Mouse (Mus musculus): Measurements from ENCODE around the gene Ccl12. TPM values are rescaled to one million over a fixed set of nuclear protein-coding genes. Genes with fewer than 3 reads are reported as not detected.

Gene Ccl12
- total RNA-seq, 2 experiments from 2014 or later: not detected

GRCm38 (mm10) chr11:82136196-82136595 lies 34.6 kb downstream of the Ccl12 start:
- no peak for DNase-seq (ENCODE audit: low spot score in 2 of 2)

- no peak for DNase-seq (ENCODE audit: low spot score in 2 of 2)
Measured at GRCm38 (mm10) chr11:82139492-82140094, 37.9 kb downstream of the Ccl12 start.

Other genes starting within 250 kb of the Ccl12 start
- gene 5530401A14Rik, start 241.2 kb upstream of the Ccl12 start, total RNA-seq (2021): under 1 TPM in 1 of 2 experiments, not detected in 1; 0.17 TPM
- gene Asic2, start 133.4 kb upstream of the Ccl12 start, total RNA-seq (2021): 1 to 10 TPM; 2.5 to 3.2 TPM
- 1 to 10 TPM in 1 of 2 experiments, under 1 TPM in 1; 0.80 to 1.7 TPM for gene Ccl2, start 66.3 kb upstream of the Ccl12 start, total RNA-seq (2021)
- gene Gm17268, start 63.3 kb upstream of the Ccl12 start, total RNA-seq (2021): not detected
- gene Ccl7, start 56.1 kb upstream of the Ccl12 start, total RNA-seq (2021): under 1 TPM in 1 of 2 experiments, not detected in 1; 0.51 TPM
- gene Ccl11, start 44.0 kb upstream of the Ccl12 start, total RNA-seq (2021): 10 to 100 TPM in 1 of 2 experiments, 1 to 10 TPM in 1; 4.6 to 14.4 TPM
- gene Ccl8, start 13.3 kb downstream of the Ccl12 start, total RNA-seq (2021): 1 to 10 TPM in 1 of 2 experiments, not detected in 1; 2.0 TPM
- not detected for gene Ccl1, start 203.8 kb downstream of the Ccl12 start, total RNA-seq (2021)